Mouse (Mus musculus) layer of hippocampus, adult 8-10 months (tissue): Measurements from ENCODE around the gene Prss43. TPM values are rescaled to one million over a fixed set of nuclear protein-coding genes. Genes with fewer than 3 reads are reported as not detected.
A peak's percentile ranks its signal among the peaks of the same experiment; 100 is the strongest.

Source experiments
- DNase-seq, 2 experiments: peaks; one replicate each; pipeline ENCODE4 v3.0.0; 2022; ENCODE audit warnings: low spot score in 2 of 2
- total RNA-seq, 4 experiments: library from RNA; stranded (reverse); gene quantifications; 2 replicates each; pipeline ENCODE4 v1.2.4; 2022

The Prss43 gene
- total RNA-seq, 4 experiments from 2014 or later, result 0.23 to 0.39 TPM; not detected in 2

- no peak for DNase-seq
These were observed 14.4 kb downstream of the Prss43 start for GRCm38 (mm10) chr9:110840905-110841304.

GRCm38 (mm10) chr9:110841438-110841837, 14.9 kb downstream of the Prss43 start:
- DNase-seq, result no peak

GRCm38 (mm10) chr9:110844206-110844605, 17.7 kb downstream of the Prss43 start, which contains the start of gene Prss46:
Prss46 (plus strand) TSS chr9:110844506.
- no peak for DNase-seq

- no peak for DNase-seq
These were observed 22.7 kb downstream of the Prss43 start for GRCm38 (mm10) chr9:110849162-110849561.

GRCm38 (mm10) chr9:110855903-110856302, 29.4 kb downstream of the Prss43 start:
- no peak for DNase-seq

- DNase-seq, result no peak
These were observed 30.4 kb downstream of the Prss43 start for GRCm38 (mm10) chr9:110856920-110857319.

GRCm38 (mm10) chr9:110857781-110858472, 31.4 kb downstream of the Prss43 start, which contains the start of gene Prss50:
Prss50 (plus strand) TSS chr9:110857967.
- no peak for DNase-seq

- no peak for DNase-seq
These were observed 32.0 kb downstream of the Prss43 start for GRCm38 (mm10) chr9:110858523-110858922.

- no peak for DNase-seq
These were observed 32.6 kb downstream of the Prss43 start for GRCm38 (mm10) chr9:110858967-110859596.

GRCm38 (mm10) chr9:110871030-110871429, 44.5 kb downstream of the Prss43 start:
- peak; percentile 34 to 79 for DNase-seq

- DNase-seq, result peak in 1 of 2 experiments; percentile 23
These were observed 47.5 kb downstream of the Prss43 start for GRCm38 (mm10) chr9:110873681-110874659.

GRCm38 (mm10) chr9:110874660-110875191, 48.2 kb downstream of the Prss43 start:
- DNase-seq, result no peak

- DNase-seq, result no peak
These were observed 48.8 kb downstream of the Prss43 start for GRCm38 (mm10) chr9:110875288-110875695.

GRCm38 (mm10) chr9:110877353-110877752, 50.9 kb downstream of the Prss43 start:
- DNase-seq, result no peak

- DNase-seq, result peak in 1 of 2 experiments; percentile 28
These were observed 51.4 kb downstream of the Prss43 start for GRCm38 (mm10) chr9:110877888-110878287.

- DNase-seq, result peak; percentile 40 to 60
These were observed 52.9 kb downstream of the Prss43 start, which contains the start of gene Als2cl for GRCm38 (mm10) chr9:110879191-110879920. Als2cl (plus strand) TSS chr9:110879870.

- DNase-seq, result no peak
These were observed 53.6 kb downstream of the Prss43 start, which contains the start of gene Tmie for GRCm38 (mm10) chr9:110879998-110880561. Tmie (minus strand) TSS chr9:110880113.

- DNase-seq, result no peak
These were observed 54.3 kb downstream of the Prss43 start for GRCm38 (mm10) chr9:110880772-110881171.
